Mouse (Mus musculus): ENCODE results near the gene Itga2b.

- TF ChIP-seq CTCF (IDR thresholded peaks at IDR 0.05; ENCODE audit: low read depth) = no peak
- no peak for TF ChIP-seq EP300 (optimal IDR thresholded peaks at IDR 0.05)
Observed at GRCm38 (mm10) chr11:102409795-102410330, 60.1 kb downstream of the Itga2b start.
